Mouse (Mus musculus): ENCODE measurements around the gene Ryr2.

- no peak for TF ChIP-seq CTCF (IDR thresholded peaks at IDR 0.05; ENCODE audit: low read depth, low read length)
- no peak for TF ChIP-seq POLR2A (IDR thresholded peaks at IDR 0.05; ENCODE audit: extremely low read depth, insufficient read depth, low read length)
These were observed 191.1 kb downstream of the Ryr2 start for GRCm38 (mm10) chr13:11915619-11916018.
